Mouse (Mus musculus) duodenum, adult 2 months (tissue): ENCODE results near the gene Abcc6. TPM values are rescaled to one million over a fixed set of nuclear protein-coding genes. Genes with fewer than 3 reads are reported as not detected.

Experiments used
- polyA plus RNA-seq: library from polyadenylated mRNA; depleted of rRNA; stranded (reverse); fragments of >200 nt; gene quantifications from 2 replicates; pipeline ENCODE4 v1.2.3, GENCODE M21; 2012; ENCODE audit warnings: low replicate concordance; rRNA removed

Gene Abcc6
- polyA plus RNA-seq: 11.8 and 26.8 TPM in 2 replicates

DNA sequence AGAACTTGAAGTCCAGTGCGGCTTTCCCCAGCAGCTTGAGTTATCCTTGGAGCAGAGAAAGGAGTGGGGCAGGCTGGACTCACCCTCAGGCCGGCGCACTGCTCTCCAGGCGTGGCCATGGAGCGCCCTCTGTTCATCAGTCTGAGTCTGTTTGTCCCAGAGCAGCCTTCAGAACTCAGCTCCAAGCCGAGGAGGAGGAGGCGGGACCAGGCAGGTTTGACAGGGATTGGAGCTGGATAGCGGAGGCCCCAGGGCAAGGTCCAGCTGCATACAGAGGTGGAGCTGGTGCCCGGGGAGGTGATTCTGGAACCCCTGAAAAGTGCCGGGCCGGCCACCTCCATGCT is at the start of gene Abcc6:
TSS of gene Abcc6 (minus strand) at position 158 of the 344 bp plus-strand sequence.

DNA sequence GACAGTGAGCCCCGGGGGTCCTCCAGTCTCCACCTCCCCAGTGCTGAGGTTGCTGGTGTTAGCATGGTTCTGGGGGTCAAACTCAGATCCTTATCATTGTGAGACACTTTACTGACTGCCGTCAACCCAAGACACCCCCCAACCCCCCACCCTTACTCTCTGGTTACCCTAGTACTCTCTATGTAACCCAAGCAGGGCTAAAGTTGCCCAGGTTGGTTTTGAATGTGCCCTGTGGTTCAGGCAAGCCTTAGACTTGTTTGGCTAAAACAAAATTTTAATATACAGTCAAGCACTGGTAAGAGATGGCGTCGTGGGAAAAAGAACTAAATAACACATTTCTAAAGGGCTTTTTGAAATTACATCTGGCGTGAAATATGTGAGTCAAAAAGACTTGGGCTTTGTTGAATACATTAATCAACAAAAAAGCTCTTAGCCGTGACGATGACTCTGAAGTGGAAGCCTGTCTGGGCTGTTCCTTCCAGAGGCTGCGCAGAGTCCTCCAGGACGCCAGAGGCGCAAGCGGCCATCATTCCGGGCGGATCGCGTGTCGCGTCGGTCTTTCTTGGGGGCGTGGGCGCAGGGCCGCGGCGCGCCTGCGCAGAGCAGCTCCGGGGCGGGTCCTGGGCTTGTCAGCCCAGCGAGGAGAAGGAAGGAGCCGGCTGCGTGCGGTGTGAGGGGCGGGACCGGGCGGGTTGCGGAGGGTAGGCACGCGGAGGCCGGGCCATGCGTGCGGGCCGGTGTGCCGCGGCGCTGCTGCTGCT is 3.2 kb upstream of the Abcc6 start, which contains the start of gene Nomo1:
TSS of gene Nomo1 (plus strand) at position 590 of the 761 bp plus-strand sequence.

DNA sequence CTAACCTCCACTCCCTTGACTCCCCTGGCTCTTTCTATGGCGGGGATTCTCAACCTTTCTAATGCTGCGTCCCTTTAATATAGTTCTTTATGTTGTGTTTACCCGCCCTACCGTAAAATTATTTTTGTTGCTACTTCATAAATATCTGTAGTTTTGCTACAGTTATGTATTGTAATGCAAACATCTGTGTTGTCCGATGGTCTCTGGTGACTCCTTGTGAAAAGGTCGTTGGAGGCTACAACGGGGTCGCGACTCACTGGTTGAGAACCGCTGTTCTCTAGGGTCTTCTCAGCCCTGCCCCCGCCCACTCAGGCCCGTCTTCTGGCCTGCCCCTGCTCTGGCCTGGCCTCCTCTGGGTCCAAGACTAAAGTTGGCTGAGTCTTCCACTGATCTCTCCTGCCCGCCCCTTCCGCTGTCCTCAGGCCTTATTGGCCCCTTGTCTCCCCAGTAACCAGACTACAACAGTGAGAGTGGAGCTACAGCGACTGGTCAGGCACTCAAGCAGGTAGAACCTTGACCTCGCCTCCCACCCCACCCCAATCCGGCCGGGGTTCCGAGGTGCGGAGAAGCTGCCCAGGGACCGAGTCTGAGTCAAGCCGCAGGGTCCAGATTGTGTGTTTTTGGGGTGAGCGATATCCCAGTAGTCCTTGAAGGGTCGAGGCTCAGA is 106.2 kb downstream of the Abcc6 start, which contains the start of gene Ccdc114:
TSS of gene Ccdc114 (plus strand) at position 311 of the 667 bp plus-strand sequence.

DNA sequence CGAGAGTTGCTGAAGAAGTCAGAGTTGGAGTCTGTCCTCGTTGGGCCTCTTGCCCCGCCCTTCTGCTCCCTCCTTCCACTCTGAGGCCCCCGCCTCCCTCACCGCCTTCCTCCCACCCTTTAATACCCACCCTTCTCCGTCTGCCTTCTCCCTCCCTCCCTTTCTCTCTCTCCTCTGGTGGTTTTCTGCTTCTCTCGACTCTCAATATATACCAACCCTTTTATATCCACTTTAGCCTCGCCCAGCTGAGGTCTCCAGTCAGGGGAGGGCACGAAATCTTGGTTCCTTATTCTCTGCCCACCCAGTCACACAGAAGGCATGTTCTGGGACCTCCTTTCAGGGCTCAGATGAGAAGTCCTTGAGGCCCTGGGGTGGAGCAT is 108.9 kb downstream of the Abcc6 start, which contains the start of gene Emp3:
TSS of gene Emp3 (minus strand) at position 163 of the 380 bp plus-strand sequence.

Other genes with a start within 250 kb of the Abcc6 start
- gene Lmtk3, start 246.6 kb downstream of the Abcc6 start, polyA plus RNA-seq: 1.4 and 5.4 TPM in 2 replicates
- gene Sult2b1, start 245.6 kb downstream of the Abcc6 start, polyA plus RNA-seq: 111 and 403 TPM in 2 replicates
- gene Cyth2, start 215.7 kb downstream of the Abcc6 start, polyA plus RNA-seq: 68.2 and 124 TPM in 2 replicates
- 0.08 TPM in 2 replicates for gene Kcnj14, start 205.5 kb downstream of the Abcc6 start, polyA plus RNA-seq
- 12.1 and 13.8 TPM in 2 replicates for gene Grwd1, start 199.4 kb downstream of the Abcc6 start, polyA plus RNA-seq
- gene Kdelr1, start 157.5 kb downstream of the Abcc6 start, polyA plus RNA-seq: 305 and 397 TPM in 2 replicates
- 9.6 and 14.4 TPM in 2 replicates for gene Grin2d, start 151.9 kb downstream of the Abcc6 start, polyA plus RNA-seq
- 0.14 and 0.53 TPM in 2 replicates for gene Syngr4, start 133.6 kb downstream of the Abcc6 start, polyA plus RNA-seq
- 73.2 and 97.3 TPM in 2 replicates for gene Tmem143, start 133.4 kb downstream of the Abcc6 start, polyA plus RNA-seq
- 61.3 and 62.2 TPM in 2 replicates for gene Emp3, start 108.9 kb downstream of the Abcc6 start, polyA plus RNA-seq
- gene Ccdc114, start 106.2 kb downstream of the Abcc6 start, polyA plus RNA-seq: 10.6 and 24.0 TPM in 2 replicates
- gene Nomo1, start 3.4 kb upstream of the Abcc6 start, polyA plus RNA-seq: 46.2 and 54.6 TPM in 2 replicates
- gene Kcnj11, start 70.5 kb upstream of the Abcc6 start, polyA plus RNA-seq: 0.77 and 1.3 TPM in 2 replicates
- 0.78 and 4.6 TPM in 2 replicates for gene Abcc8, start 149.7 kb upstream of the Abcc6 start, polyA plus RNA-seq
- 56.5 and 88.5 TPM in 2 replicates for gene Ush1c, start 208.2 kb upstream of the Abcc6 start, polyA plus RNA-seq
- gene Otog, start 210.7 kb upstream of the Abcc6 start, polyA plus RNA-seq: 0.02 and 0.15 TPM in 2 replicates